Mouse (Mus musculus) cerebellum, adult 2 months (tissue): Measurements from ENCODE around the gene Cdhr3.

Experiments used
- CTCF ChIP-seq: fragments of 200-500 bp; IDR thresholded peaks from 2 replicates; pipeline ENCODE4 v1.5.1; 2011; ENCODE audit warnings: low read depth, mild to moderate bottlenecking, control low read depth, low read length, moderate library complexity, borderline replicate concordance; ENCODE audit not compliant: insufficient read depth
- POLR2A ChIP-seq: fragments of 200-500 bp; IDR thresholded peaks from 2 replicates; pipeline ENCODE4 v1.6.1; 2011; ENCODE audit warnings: low read length, control low read depth, borderline replicate concordance; ENCODE audit not compliant: insufficient read depth

- TF ChIP-seq POLR2A (no peak), CTCF (no peak)
Observed at GRCm38 (mm10) chr12:33076309-33076708, 16.4 kb downstream of the Cdhr3 start.
